Mouse (Mus musculus) bone marrow macrophage, adult 2 months (primary cell): ENCODE data around the gene Tmem200a.

ENCODE experiments used
- CTCF ChIP-seq: IDR thresholded peaks from 2 replicates; pipeline ENCODE4 v1.5.1; 2012; ENCODE audit warnings: low read depth, mild to moderate bottlenecking, low read length, moderate library complexity
- POLR2A ChIP-seq: IDR thresholded peaks from 2 replicates; pipeline ENCODE4 v1.6.1; 2012; ENCODE audit warnings: mild to moderate bottlenecking, low read depth, low read length, borderline replicate concordance

- no peak for TF ChIP-seq CTCF
- TF ChIP-seq POLR2A: no peak
These were observed 43.9 kb downstream of the Tmem200a start for GRCm38 (mm10) chr10:26034931-26035330.
